Mouse (Mus musculus) lung, adult 2 months (tissue): ENCODE data around the gene Pitpnm1.

ENCODE experiments used
- CTCF ChIP-seq: fragments of 200-500 bp; IDR thresholded peaks from 2 replicates; pipeline ENCODE4 v1.5.1; 2011; ENCODE audit warnings: mild to moderate bottlenecking, low read length, control low read depth; ENCODE audit not compliant: insufficient read depth
- POLR2A ChIP-seq: fragments of 200-500 bp; IDR thresholded peaks from 2 replicates; pipeline ENCODE4 v1.6.1; 2011; ENCODE audit warnings: low read depth, mild to moderate bottlenecking, control low read depth, low read length, borderline replicate concordance; ENCODE audit errors: extremely low read depth

- TF ChIP-seq POLR2A (no peak), CTCF (no peak)
Measured at GRCm38 (mm10) chr19:4130106-4130505, 30.3 kb downstream of the Pitpnm1 start.
